Mouse (Mus musculus) G1E (cell line): ENCODE results near the gene Sgms2. TPM values are rescaled to one million over a fixed set of nuclear protein-coding genes. Genes with fewer than 3 reads are reported as not detected.

Experiments
- ATAC-seq: 2 replicates; pipeline ENCODE4 v1.8.0; 2016; ENCODE audit warnings: mild to moderate bottlenecking; ENCODE audit not compliant: insufficient number of reproducible peaks, poor library complexity, low FRiP score, severe bottlenecking; ENCODE audit errors: extremely low read depth
- DNase-seq: peaks from one replicate; pipeline ENCODE4 v3.0.0; 2012; ENCODE audit warnings: low spot score
- H3K27me3 ChIP-seq: 2 replicates; pipeline ENCODE4 v1.6.1; 2012; ENCODE audit warnings: mild to moderate bottlenecking, low read length, inconsistent platforms; ENCODE audit not compliant: insufficient read depth
- H3K36me3 ChIP-seq: replicated peaks from 2 replicates; pipeline ENCODE3; 2012; ENCODE audit warnings: mild to moderate bottlenecking, inconsistent platforms
- H3K4me1 ChIP-seq: 2 replicates; pipeline ENCODE4 v1.6.1; 2012; ENCODE audit warnings: low read depth, low read length, inconsistent platforms, mixed read lengths; ENCODE audit not compliant: insufficient read depth
- H3K4me3 ChIP-seq: 2 replicates; pipeline ENCODE4 v1.5.1; 2012; ENCODE audit warnings: low read depth, mild to moderate bottlenecking, inconsistent platforms, low read length, moderate library complexity, mixed read lengths
- H3K9me3 ChIP-seq: replicated peaks from 2 replicates; pipeline ENCODE4 v1.6.1; 2012; ENCODE audit warnings: inconsistent platforms
- CTCF ChIP-seq: IDR thresholded peaks from 2 replicates; pipeline ENCODE4 v1.5.1; 2012; ENCODE audit warnings: low read depth, low read length, inconsistent platforms, mixed read lengths
- GATA1 ChIP-seq: IDR thresholded peaks from 2 replicates; pipeline ENCODE4 v1.6.1; 2012; ENCODE audit warnings: borderline replicate concordance, low read length, inconsistent platforms, mixed read lengths
- GATA2 ChIP-seq: IDR thresholded peaks from 2 replicates; pipeline ENCODE4 v1.6.1; 2012; ENCODE audit warnings: low read depth, low read length, inconsistent platforms, borderline replicate concordance
- POLR2AphosphoS5 ChIP-seq: IDR thresholded peaks from 2 replicates; pipeline ENCODE4 v1.6.1; 2012; ENCODE audit warnings: low read depth, low read length, inconsistent platforms; ENCODE audit not compliant: insufficient replicate concordance
- TAL1 ChIP-seq: conservative IDR thresholded peaks from 2 replicates; pipeline ENCODE4 v1.6.1; 2012; ENCODE audit warnings: low read depth, low read length, inconsistent platforms, mixed read lengths
- polyA plus RNA-seq: library from polyadenylated mRNA; stranded (reverse); fragments of >175 nt; gene quantifications from 2 replicates; pipeline ENCODE4 v1.2.3, GENCODE M21; 2012
- total RNA-seq, 2 experiments: library from RNA; stranded (forward) in 1 of 2; stranded (reverse) in 1 of 2; fragments of 200-1000 nt in 1 of 2; fragments of >200 nt in 1 of 2; fragmentation: Nextera tagmentation in 1 of 2; gene quantifications; 2 replicates each; pipeline ENCODE4 v1.2.3; 2014 to 2017

Gene Sgms2
- total and polyA plus RNA-seq, 3 experiments: 0.11 TPM; not detected in 2

GRCm38 (mm10) chr3:131326637-131327036 lies 164.6 kb downstream of the Sgms2 start:
- DNase-seq (no peak), ATAC-seq (no peak)
- TF ChIP-seq GATA1 (no peak), TAL1 (no peak), GATA2 (no peak), CTCF (no peak), POLR2AphosphoS5 (no peak)
- peaks cover 56% of the 10 kb centered on the region for H3K9me3 ChIP-seq
- H3K4me1 ChIP-seq: no peaks in the 10 kb centered on the region
- H3K27me3 ChIP-seq: no peaks in the 10 kb centered on the region
- H3K36me3 ChIP-seq: no peaks in the 10 kb centered on the region
- H3K4me3 ChIP-seq: no peak overlapping the region

- no peak for TF ChIP-seq CTCF
- no peak for TF ChIP-seq GATA1
- TF ChIP-seq TAL1: no peak
- TF ChIP-seq GATA2: no peak
- no peak for TF ChIP-seq POLR2AphosphoS5
- Histone ChIP-seq H3K4me1 (no peaks in the 10 kb centered on the region), H3K9me3 (peaks cover 45% of the 10 kb centered on the region), H3K27me3 (no peaks in the 10 kb centered on the region), H3K36me3 (no peaks in the 10 kb centered on the region), H3K4me3 (no peak overlapping the region)
- ATAC-seq (no peak), DNase-seq (no peak)
Observed at GRCm38 (mm10) chr3:131322081-131322815, 169.0 kb downstream of the Sgms2 start.

GRCm38 (mm10) chr3:131320184-131320583 lies 171.0 kb downstream of the Sgms2 start:
- H3K4me1 ChIP-seq: no peaks in the 10 kb centered on the region
- DNase-seq: no peak
- no peak for ATAC-seq
- no peaks in the 10 kb centered on the region for H3K27me3 ChIP-seq
- peaks cover 37% of the 10 kb centered on the region for H3K9me3 ChIP-seq
- H3K4me3 ChIP-seq: no peak overlapping the region
- TF ChIP-seq GATA2 (no peak), CTCF (0 out of 2 replicates have a peak, but pooled peaks have one; percentile 5), TAL1 (no peak), POLR2AphosphoS5 (no peak)
- H3K36me3 ChIP-seq: no peaks in the 10 kb centered on the region

- Histone ChIP-seq H3K4me1 (no peaks in the 10 kb centered on the region), H3K4me3 (no peak overlapping the region), H3K27me3 (no peaks in the 10 kb centered on the region), H3K9me3 (peaks cover 38% of the 10 kb centered on the region), H3K36me3 (no peaks in the 10 kb centered on the region)
- DNase-seq (no peak), ATAC-seq (no peak)
- no peak for TF ChIP-seq CTCF
- TF ChIP-seq TAL1: no peak
- TF ChIP-seq GATA2: no peak
- TF ChIP-seq POLR2AphosphoS5: no peak
- no peak for TF ChIP-seq GATA1
Observed at GRCm38 (mm10) chr3:131318211-131318610, 173.0 kb downstream of the Sgms2 start.

- DNase-seq: no peak
Observed at GRCm38 (mm10) chr3:131317126-131317525, 174.1 kb downstream of the Sgms2 start.

GRCm38 (mm10) chr3:131315957-131316510 lies 175.2 kb downstream of the Sgms2 start:
- DNase-seq (no peak), ATAC-seq (no peak)
- Histone ChIP-seq H3K27me3 (no peaks in the 10 kb centered on the region), H3K4me1 (no peaks in the 10 kb centered on the region), H3K4me3 (no peak overlapping the region), H3K9me3 (peaks cover 40% of the 10 kb centered on the region), H3K36me3 (no peaks in the 10 kb centered on the region)
- TF ChIP-seq TAL1 (no peak), CTCF (no peak), POLR2AphosphoS5 (no peak), GATA2 (no peak), GATA1 (no peak)

More at GRCm38 (mm10) chr3:131317126-131317525, 174.1 kb downstream of the Sgms2 start:
- ATAC-seq: no peak
- H3K36me3 ChIP-seq: no peaks in the 10 kb centered on the region
- H3K27me3 ChIP-seq: no peaks in the 10 kb centered on the region
- H3K9me3 ChIP-seq: peaks cover 39% of the 10 kb centered on the region
- H3K4me1 ChIP-seq: no peaks in the 10 kb centered on the region
- no peak overlapping the region for H3K4me3 ChIP-seq
- TF ChIP-seq GATA1: no peak
- no peak for TF ChIP-seq GATA2
- no peak for TF ChIP-seq CTCF
- TF ChIP-seq POLR2AphosphoS5: no peak
- TF ChIP-seq TAL1: no peak
